Mouse (Mus musculus) embryonic facial prominence, embryonic 14.5 days (tissue): ENCODE results near the gene Ptprg. TPM values are rescaled to one million over a fixed set of nuclear protein-coding genes. Genes with fewer than 3 reads are reported as not detected.
"Not testable (repeated sequence)": the region's sequence is repeated elsewhere in the genome, so short reads cannot be mapped to it uniquely, and the experiment has no call there.

Experiments
- ATAC-seq: fragments of 200-750 bp; cut with Nextera tagmentation; 2 replicates; pipeline ENCODE4 v1.8.0; 2017; ENCODE audit warnings: low read depth, moderate number of reproducible peaks, moderate TSS enrichment
- DNase-seq: peaks from one replicate; pipeline ENCODE4 v3.0.0-alpha.2; 2015; ENCODE audit warnings: low spot score
- H3K27ac ChIP-seq: fragments of 300-500 bp; sonication (generic); replicated peaks from 2 replicates; pipeline ENCODE4 v1.5.1; 2014; ENCODE audit warnings: low read depth, mild to moderate bottlenecking, low read length, moderate library complexity
- H3K27me3 ChIP-seq: fragments of 300-500 bp; sonication (generic); replicated peaks from 2 replicates; pipeline ENCODE4 v1.6.1; 2014; ENCODE audit warnings: low read length; ENCODE audit not compliant: control insufficient read depth, insufficient read depth
- H3K36me3 ChIP-seq: fragments of 300-500 bp; sonication (generic); 2 replicates; pipeline ENCODE4 v1.6.1; 2014; ENCODE audit warnings: low read length, mixed read lengths; ENCODE audit not compliant: control insufficient read depth, insufficient read depth
- H3K4me1 ChIP-seq: fragments of 300-500 bp; sonication (generic); 2 replicates; pipeline ENCODE4 v1.6.1; 2014; ENCODE audit warnings: antibody characterized with exemption, low read length; ENCODE audit not compliant: control insufficient read depth, insufficient read depth
- H3K4me2 ChIP-seq: fragments of 300-500 bp; sonication (generic); 2 replicates; pipeline ENCODE4 v1.6.1; 2014; ENCODE audit warnings: low read depth, mild to moderate bottlenecking, low read length, moderate library complexity, mixed read lengths
- H3K4me3 ChIP-seq: fragments of 300-500 bp; sonication (generic); 2 replicates; pipeline ENCODE4 v1.5.1; 2014; ENCODE audit warnings: low read depth, mild to moderate bottlenecking, low read length
- H3K9ac ChIP-seq: fragments of 300-500 bp; sonication (generic); 2 replicates; pipeline ENCODE4 v1.6.1; 2014; ENCODE audit warnings: low read depth, mild to moderate bottlenecking, low read length, moderate library complexity, mixed read lengths
- H3K9me3 ChIP-seq: fragments of 300-500 bp; sonication (generic); 2 replicates; pipeline ENCODE4 v1.6.1; 2016; ENCODE audit warnings: low read length; ENCODE audit not compliant: control insufficient read depth
- WGBS: fragments of 180-500 bp; shearing (Covaris S2); extraction: QIAGEN DNeasy Blood & Tissue Kit; methylation state at CpG from one replicate; pipeline ENCODE4 v1.1.7; 2014; 5-methylcytosine and 5-hydroxymethylcytosine counted together
- polyA plus RNA-seq: library from polyadenylated mRNA; unstranded; fragments of >200 nt; fragmentation: Nextera tagmentation; extraction: Ambion mirVana; gene quantifications from 2 replicates; pipeline ENCODE4 v1.2.1, GENCODE M21; 2014

Gene Ptprg
- polyA plus RNA-seq, 1 experiment from 2014 or later, result 23.5 TPM

- Histone ChIP-seq H3K27me3 (no peaks in the 10 kb centered on the region), H3K9ac (no peak overlapping the region), H3K4me3 (no peak overlapping the region), H3K27ac (no peak overlapping the region), H3K36me3 (no peaks in the 10 kb centered on the region), H3K4me1 (no peaks in the 10 kb centered on the region), H3K4me2 (no peak overlapping the region), H3K9me3 (no peaks in the 10 kb centered on the region)
- WGBS, result 77% methylated on average over 3 of the region's 3 CpGs
- ATAC-seq (no peak), DNase-seq (no peak)
Measured at GRCm38 (mm10) chr14:12039743-12040142, 486.4 kb downstream of the Ptprg start.

- 92% methylated on average over 6 of the region's 6 CpGs for WGBS
- no peak overlapping the region for H3K9ac ChIP-seq
- H3K36me3 ChIP-seq, result no peaks in the 10 kb centered on the region
- H3K4me1 ChIP-seq, result no peaks in the 10 kb centered on the region
- H3K4me2 ChIP-seq, result no peak overlapping the region
- H3K9me3 ChIP-seq, result no peaks in the 10 kb centered on the region
- H3K27me3 ChIP-seq, result no peaks in the 10 kb centered on the region
- no peak for ATAC-seq
- no peak overlapping the region for H3K4me3 ChIP-seq
- DNase-seq, result no peak
- no peak overlapping the region for H3K27ac ChIP-seq
Measured at GRCm38 (mm10) chr14:12041566-12041965, 488.2 kb downstream of the Ptprg start.

- 90% methylated on average over 3 of the region's 3 CpGs for WGBS
Measured at GRCm38 (mm10) chr14:12046226-12046882, 493.0 kb downstream of the Ptprg start.

GRCm38 (mm10) chr14:12047637-12048036, 494.3 kb downstream of the Ptprg start:
- Histone ChIP-seq H3K4me1 (no peaks in the 10 kb centered on the region), H3K27ac (no peak overlapping the region), H3K27me3 (no peaks in the 10 kb centered on the region), H3K4me3 (no peak overlapping the region), H3K4me2 (no peak overlapping the region), H3K9ac (no peak overlapping the region), H3K9me3 (no peaks in the 10 kb centered on the region), H3K36me3 (no peaks in the 10 kb centered on the region)
- no peak for ATAC-seq
- WGBS, result 93% methylated on average over 4 of the region's 4 CpGs
- no peak for DNase-seq

More at GRCm38 (mm10) chr14:12046226-12046882, 493.0 kb downstream of the Ptprg start:
- no peaks in the 10 kb centered on the region for H3K9me3 ChIP-seq
- no peak overlapping the region for H3K9ac ChIP-seq
- H3K4me2 ChIP-seq, result no peak overlapping the region
- H3K4me3 ChIP-seq, result no peak overlapping the region
- no peaks in the 10 kb centered on the region for H3K4me1 ChIP-seq
- H3K36me3 ChIP-seq, result no peaks in the 10 kb centered on the region
- ATAC-seq, result no peak
- no peak for DNase-seq
- no peaks in the 10 kb centered on the region for H3K27me3 ChIP-seq
- no peak overlapping the region for H3K27ac ChIP-seq

- H3K9ac ChIP-seq, result no peak overlapping the region
Measured at GRCm38 (mm10) chr14:12056912-12057524, 503.7 kb downstream of the Ptprg start.

GRCm38 (mm10) chr14:12057856-12058255, 504.5 kb downstream of the Ptprg start:
- Histone ChIP-seq H3K4me1 (no peaks in the 10 kb centered on the region), H3K27ac (no peak overlapping the region), H3K9me3 (no peaks in the 10 kb centered on the region), H3K4me3 (no peak overlapping the region), H3K9ac (no peak overlapping the region), H3K27me3 (no peaks in the 10 kb centered on the region), H3K4me2 (no peak overlapping the region), H3K36me3 (no peaks in the 10 kb centered on the region)
- DNase-seq (no peak), ATAC-seq (no peak)
- WGBS, result 68% methylated on average over 2 of the region's 2 CpGs

More at GRCm38 (mm10) chr14:12056912-12057524, 503.7 kb downstream of the Ptprg start:
- Histone ChIP-seq H3K27me3 (no peaks in the 10 kb centered on the region), H3K27ac (no peak overlapping the region), H3K36me3 (no peaks in the 10 kb centered on the region), H3K4me2 (no peak overlapping the region), H3K4me3 (no peak overlapping the region), H3K9me3 (no peaks in the 10 kb centered on the region), H3K4me1 (no peaks in the 10 kb centered on the region)
- ATAC-seq (no peak), DNase-seq (no peak)
- WGBS, result 65% methylated on average over 5 of the region's 5 CpGs

- Histone ChIP-seq H3K9me3 (no peaks in the 10 kb centered on the region), H3K4me1 (no peaks in the 10 kb centered on the region), H3K36me3 (no peaks in the 10 kb centered on the region), H3K4me2 (no peak overlapping the region), H3K27ac (no peak overlapping the region), H3K9ac (no peak overlapping the region), H3K4me3 (no peak overlapping the region), H3K27me3 (no peaks in the 10 kb centered on the region)
- 90% methylated on average over 7 of the region's 7 CpGs for WGBS
- ATAC-seq, result no peak
- no peak for DNase-seq
Measured at GRCm38 (mm10) chr14:12059149-12059548, 505.8 kb downstream of the Ptprg start.

GRCm38 (mm10) chr14:12061313-12061712, 508.0 kb downstream of the Ptprg start:
- H3K4me3 ChIP-seq, H3K9ac ChIP-seq, H3K9me3 ChIP-seq, H3K4me2 ChIP-seq, DNase-seq, H3K4me1 ChIP-seq, H3K36me3 ChIP-seq, H3K27ac ChIP-seq, H3K27me3 ChIP-seq, ATAC-seq: not testable (repeated sequence)
- WGBS, result 92% methylated on average over 1 of the region's 2 CpGs
